Mouse (Mus musculus) hindbrain, embryonic 15.5 days (tissue): ENCODE measurements around the gene Fam98c. TPM values are rescaled to one million over a fixed set of nuclear protein-coding genes. Genes with fewer than 3 reads are reported as not detected.
A peak's percentile ranks its signal among the peaks of the same experiment; 100 is the strongest.
"Not testable (repeated sequence)": the region's sequence is repeated elsewhere in the genome, so short reads cannot be mapped to it uniquely, and the experiment has no call there.

ENCODE experiments used
- ATAC-seq: fragments of 200-750 bp; cut with Nextera tagmentation; 2 replicates; pipeline ENCODE4 v1.8.0; 2017; ENCODE audit warnings: low read depth, moderate number of reproducible peaks, moderate TSS enrichment; ENCODE audit not compliant: low FRiP score
- H3K27ac ChIP-seq: fragments of 300-500 bp; sonication (generic); replicated peaks from 2 replicates; pipeline ENCODE4 v1.5.1; 2015; ENCODE audit warnings: mild to moderate bottlenecking, inconsistent platforms
- H3K27me3 ChIP-seq: fragments of 300-500 bp; sonication (generic); 2 replicates; pipeline ENCODE4 v1.6.1; 2015; ENCODE audit warnings: control low read depth, inconsistent platforms
- H3K36me3 ChIP-seq: fragments of 300-500 bp; sonication (generic); 2 replicates; pipeline ENCODE4 v1.6.1; 2015; ENCODE audit warnings: control low read depth, inconsistent platforms
- H3K4me1 ChIP-seq: fragments of 300-500 bp; sonication (generic); replicated peaks from 2 replicates; pipeline ENCODE4 v1.6.1; 2015; ENCODE audit warnings: control low read depth, inconsistent platforms
- H3K4me2 ChIP-seq: fragments of 300-500 bp; sonication (generic); 2 replicates; pipeline ENCODE4 v1.6.1; 2015; ENCODE audit warnings: moderate library complexity, mild to moderate bottlenecking, inconsistent platforms
- H3K4me3 ChIP-seq: fragments of 300-500 bp; sonication (generic); 2 replicates; pipeline ENCODE4 v1.5.1; 2015; ENCODE audit warnings: mild to moderate bottlenecking, inconsistent platforms
- H3K9ac ChIP-seq: fragments of 300-500 bp; sonication (generic); 2 replicates; pipeline ENCODE4 v1.6.1; 2015; ENCODE audit warnings: inconsistent platforms
- H3K9me3 ChIP-seq: fragments of 300-500 bp; sonication (generic); 2 replicates; pipeline ENCODE4 v1.6.1; 2016; ENCODE audit warnings: control low read depth, inconsistent platforms
- WGBS: fragments of 180-500 bp; shearing (Covaris S2); methylation state at CpG from one replicate; pipeline ENCODE4 v1.1.7; 2015; 5-methylcytosine and 5-hydroxymethylcytosine counted together
- polyA plus RNA-seq: library from polyadenylated mRNA; unstranded; fragments of >200 nt; fragmentation: Nextera tagmentation; extraction: Ambion mirVana; gene quantifications from 2 replicates; pipeline ENCODE4 v1.2.1, GENCODE M21; 2015

Gene Fam98c
- polyA plus RNA-seq, result 33.0 and 37.9 TPM in 2 replicates

DNA sequence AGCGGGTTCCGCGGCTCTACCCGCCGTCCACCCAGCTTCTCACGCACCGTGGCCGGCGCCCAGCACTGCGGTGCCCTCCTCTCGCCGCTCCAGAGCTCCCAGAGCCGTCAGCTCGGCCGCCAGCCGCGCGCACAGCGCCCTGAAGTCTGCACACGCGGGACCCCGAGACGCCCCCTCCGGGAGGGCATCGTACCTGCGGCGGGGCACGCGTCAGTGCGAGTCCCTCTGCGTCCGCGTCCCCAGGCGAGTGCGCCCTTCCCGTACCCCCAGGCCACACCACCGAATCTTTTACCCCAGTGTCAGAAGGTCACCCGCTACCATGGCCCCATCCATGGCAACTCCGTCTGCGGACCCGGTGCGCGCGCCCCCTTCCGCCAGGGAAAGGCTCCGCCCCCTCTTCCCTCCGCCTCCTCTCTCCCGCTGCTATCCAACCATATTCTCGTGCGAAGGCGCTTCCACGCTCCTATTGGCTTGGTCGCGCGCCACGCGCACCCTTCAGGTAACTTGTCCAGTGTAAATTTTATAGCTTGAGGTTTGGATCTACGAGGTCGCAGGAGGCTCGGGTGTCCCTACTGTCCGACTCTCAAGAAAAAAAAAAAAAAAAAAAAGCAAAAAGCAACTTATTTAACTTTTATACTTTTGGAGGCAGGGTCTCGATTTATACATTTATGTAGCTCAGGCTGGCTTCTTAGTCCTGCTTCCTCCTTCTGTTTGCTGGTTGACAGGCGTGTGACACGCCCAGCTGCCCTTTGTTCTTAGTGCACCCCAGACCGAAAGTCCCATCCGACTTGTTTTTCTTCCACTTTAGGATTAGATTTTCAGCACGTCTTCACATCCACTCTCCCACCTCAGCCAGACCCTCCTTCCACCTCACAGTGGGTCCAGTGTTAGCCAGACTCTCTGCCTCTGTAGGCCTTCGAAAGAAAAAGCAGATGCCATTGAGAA, at the start of gene Fam98c:
Gene Fam98c, minus strand, starts transcription at position 397 of the 945 bp plus-strand sequence.
- H3K27me3 ChIP-seq, result peaks cover 17% of the 10 kb centered on the region
- WGBS, result 3% methylated on average over 68 of the region's 68 CpGs
- H3K9me3 ChIP-seq, result no peaks in the 10 kb centered on the region
- H3K4me3 ChIP-seq, result peak within 1 kb of the TSS; percentile 62
- H3K4me2 ChIP-seq, result peak within 1 kb of the TSS; percentile 76
- peak within 1 kb of the TSS; percentile 68 for H3K9ac ChIP-seq
- H3K27ac ChIP-seq, result peak within 1 kb of the TSS; percentile 84
- H3K36me3 ChIP-seq, result 0 out of 2 replicates have a peak, but pooled peaks cover 8% of the 10 kb centered on the region
- H3K4me1 ChIP-seq, result peaks cover 12% of the 10 kb centered on the region
- ATAC-seq, result peak; percentile 83

DNA sequence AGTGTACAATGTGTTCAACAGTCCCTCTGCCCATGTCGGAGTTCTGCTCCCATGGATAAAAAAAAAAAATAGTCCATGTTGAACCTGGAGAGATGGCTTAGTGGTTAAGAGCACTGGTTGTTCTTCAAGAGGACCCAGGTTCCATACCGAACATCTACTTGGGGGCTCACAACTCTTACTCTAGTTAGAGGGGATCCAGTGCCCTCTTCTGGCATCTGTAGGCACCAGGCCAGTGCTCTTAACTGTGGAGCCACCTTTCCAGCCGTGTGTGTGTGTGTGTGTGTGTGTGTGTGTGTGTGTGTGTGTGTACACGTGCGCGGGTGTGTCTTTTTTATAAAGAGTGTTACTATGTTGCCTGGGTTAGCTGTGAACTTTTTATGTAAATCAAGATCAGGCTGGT, 46.5 kb upstream of the Fam98c start:
- Histone ChIP-seq H3K9ac (no peak overlapping the region), H3K27ac (no peak overlapping the region), H3K4me2 (no peak overlapping the region), H3K27me3 (no peaks in the 10 kb centered on the region), H3K4me1 (no peaks in the 10 kb centered on the region), H3K36me3 (no peaks in the 10 kb centered on the region), H3K4me3 (no peak overlapping the region), H3K9me3 (no peaks in the 10 kb centered on the region)
- no peak for ATAC-seq
- WGBS, result 75% methylated on average over 6 of the region's 6 CpGs

DNA sequence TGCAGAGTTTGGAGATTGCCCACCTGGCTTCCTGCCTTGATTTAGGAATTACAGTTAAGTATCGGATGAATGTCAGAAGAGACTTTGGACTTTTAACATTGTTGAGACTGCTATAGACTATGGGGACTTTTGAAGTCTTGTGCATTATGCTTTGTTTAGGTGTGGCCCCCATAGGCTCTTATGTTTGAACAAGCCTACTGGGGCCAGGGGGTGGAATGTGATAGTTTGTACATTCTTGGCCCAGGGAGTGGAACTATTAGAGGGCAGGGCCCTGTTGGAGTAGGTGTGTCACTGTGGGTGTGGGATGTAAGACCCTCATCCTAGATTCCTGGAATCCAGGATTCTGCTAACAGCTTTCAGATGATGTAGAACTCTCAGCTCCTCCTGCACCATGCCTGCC, 38.2 kb upstream of the Fam98c start:
- not testable (repeated sequence) for H3K27me3 ChIP-seq, H3K4me3 ChIP-seq, H3K36me3 ChIP-seq, H3K27ac ChIP-seq, ATAC-seq, H3K4me2 ChIP-seq, H3K9me3 ChIP-seq, H3K4me1 ChIP-seq, H3K9ac ChIP-seq
- WGBS, result 94% methylated on average over 1 of the region's 1 CpGs

DNA sequence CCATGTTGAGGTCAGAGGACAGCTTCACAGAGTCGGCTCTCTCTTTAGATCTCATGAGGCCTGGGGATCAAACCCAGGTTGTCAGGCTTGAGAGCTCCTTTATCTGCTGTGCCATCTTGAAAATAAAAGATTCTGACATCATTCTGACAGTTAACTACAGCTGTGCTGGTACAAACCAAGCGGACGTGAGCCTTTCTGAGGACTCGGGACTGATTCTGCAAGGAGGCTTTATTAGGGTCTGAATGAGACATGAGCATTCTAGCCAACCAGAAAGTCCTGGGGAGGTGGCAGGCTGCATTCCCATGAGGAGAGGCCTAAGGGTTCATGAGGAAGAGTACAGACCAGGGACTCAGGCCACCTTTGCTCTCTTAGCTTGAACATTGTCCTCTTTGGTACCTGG, 25.3 kb upstream of the Fam98c start:
- H3K4me3 ChIP-seq, result not testable (repeated sequence)
- 87% methylated on average over 4 of the region's 4 CpGs for WGBS
- peak overlapping the region; percentile 78 for H3K4me2 ChIP-seq

DNA sequence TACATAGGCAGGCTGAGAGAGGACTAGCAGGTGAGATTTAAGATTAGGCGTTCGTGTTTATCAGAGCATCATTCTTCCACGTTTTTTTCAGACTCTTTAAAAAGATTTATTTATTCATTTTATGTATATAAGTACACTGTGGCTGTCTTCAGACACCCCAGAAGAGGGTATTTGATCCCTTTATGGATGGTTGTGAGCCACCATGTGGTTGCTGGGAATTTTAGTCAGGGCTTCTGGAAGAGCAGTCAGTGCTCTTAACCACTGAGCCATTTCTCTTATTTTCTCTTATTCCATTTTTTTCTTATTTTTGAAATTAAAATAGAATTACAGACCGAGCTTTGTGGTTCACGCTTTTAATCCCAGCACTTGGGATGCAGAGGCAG, 24.8 kb upstream of the Fam98c start:
- 0 out of 2 replicates have a peak overlapping the region, but pooled peaks have one; percentile 17 for H3K9ac ChIP-seq
- H3K9me3 ChIP-seq, result no peaks in the 10 kb centered on the region
- peaks cover 21% of the 10 kb centered on the region for H3K4me1 ChIP-seq
- peak overlapping the region; percentile 78 for H3K4me2 ChIP-seq
- H3K27ac ChIP-seq, result peak overlapping the region; percentile 78
- 41% methylated on average over 5 of the region's 5 CpGs for WGBS
- no peaks in the 10 kb centered on the region for H3K27me3 ChIP-seq
- H3K4me3 ChIP-seq, result peak overlapping the region; percentile 82
- ATAC-seq, result peak; percentile 16; the same call in 1 of the 2 replicates
- peaks cover 5% of the 10 kb centered on the region for H3K36me3 ChIP-seq

More for the DNA sequence above, 25.3 kb upstream of the Fam98c start:
- Histone ChIP-seq H3K4me1 (peaks cover 21% of the 10 kb centered on the region), H3K27ac (peak overlapping the region; percentile 78; the same call in 1 of the 2 replicates)
- not testable (repeated sequence) for H3K27me3 ChIP-seq, ATAC-seq, H3K36me3 ChIP-seq, H3K9me3 ChIP-seq, H3K9ac ChIP-seq

DNA sequence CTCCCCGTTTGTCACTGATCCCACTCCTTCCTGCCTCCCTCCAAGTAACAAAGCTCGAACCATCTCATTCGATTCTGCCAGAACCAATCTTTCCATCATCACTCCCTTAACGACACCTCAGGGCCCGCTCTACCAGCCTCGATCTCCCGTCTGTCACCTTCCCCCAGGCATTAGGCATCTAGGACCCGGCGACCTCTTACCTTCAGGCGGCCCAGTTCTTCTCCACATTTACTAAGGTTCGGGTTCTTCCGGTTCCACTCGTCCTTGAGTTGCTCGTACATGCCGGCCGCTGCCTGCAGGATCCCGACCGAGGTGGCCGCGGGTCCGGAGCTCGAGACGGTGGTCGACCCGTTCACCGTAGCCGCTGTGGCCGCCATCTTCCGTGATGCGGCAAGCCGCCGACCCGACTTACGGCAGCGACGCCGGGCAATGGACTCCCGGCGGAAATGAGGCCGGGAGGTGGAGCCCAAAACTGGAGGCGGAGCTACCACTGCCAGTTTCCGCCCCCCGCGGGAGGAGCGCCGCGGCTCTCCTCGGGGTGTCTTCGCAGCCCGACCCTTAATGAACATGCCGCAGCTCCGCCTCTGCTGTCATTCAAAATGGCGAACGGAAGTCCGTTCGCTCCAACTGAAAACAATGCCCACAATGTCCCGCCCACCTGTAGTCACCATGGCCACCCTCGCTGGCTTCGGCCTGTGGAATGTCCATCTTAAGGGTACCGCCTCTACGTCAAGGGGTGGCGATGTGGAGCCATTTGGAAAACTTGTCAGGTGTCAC, 24.2 kb upstream of the Fam98c start, which contains the start of gene Psmd8:
Gene Psmd8, minus strand, starts transcription at position 625 of the 777 bp plus-strand sequence.
- Histone ChIP-seq H3K36me3 (peaks cover 11% of the 10 kb centered on the region), H3K4me2 (peak within 1 kb of the TSS; percentile 78), H3K27ac (peak within 1 kb of the TSS; percentile 78), H3K4me1 (peaks cover 21% of the 10 kb centered on the region), H3K27me3 (no peaks in the 10 kb centered on the region), H3K9ac (peak within 1 kb of the TSS; percentile 83), H3K9me3 (no peaks in the 10 kb centered on the region), H3K4me3 (peak within 1 kb of the TSS; percentile 82)
- ATAC-seq, result peak; percentile 95
- under 1% methylated on average over 62 of the region's 62 CpGs for WGBS

DNA sequence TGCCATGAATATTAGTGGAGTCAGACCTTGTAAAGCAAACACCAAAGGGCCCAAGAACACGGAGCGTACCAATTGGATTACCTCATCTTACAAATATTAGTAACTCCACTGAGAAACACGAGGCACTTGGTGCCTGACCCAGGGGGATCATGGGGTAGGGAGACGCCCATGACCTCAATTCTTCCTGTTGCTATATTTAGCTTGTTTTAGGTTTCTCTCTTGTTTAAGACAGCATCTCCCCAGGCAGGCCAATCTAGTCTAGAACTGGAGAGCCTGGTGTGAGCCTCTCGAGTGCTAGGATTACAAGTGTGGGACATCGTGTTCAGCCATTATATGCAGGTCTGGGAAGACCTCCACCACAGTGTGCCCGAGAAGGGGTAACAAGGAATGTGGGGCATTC, 23.3 kb upstream of the Fam98c start:
- H3K4me3 ChIP-seq, result peak overlapping the region; percentile 82
- H3K9me3 ChIP-seq, result no peaks in the 10 kb centered on the region
- peak overlapping the region; percentile 78 for H3K4me2 ChIP-seq
- peaks cover 8% of the 10 kb centered on the region for H3K27me3 ChIP-seq
- H3K36me3 ChIP-seq, result peaks cover 20% of the 10 kb centered on the region
- peaks cover 21% of the 10 kb centered on the region for H3K4me1 ChIP-seq
- no peak overlapping the region for H3K27ac ChIP-seq
- H3K9ac ChIP-seq, result peak overlapping the region; percentile 83
- 63% methylated on average over 7 of the region's 7 CpGs for WGBS
- ATAC-seq, result no peak

DNA sequence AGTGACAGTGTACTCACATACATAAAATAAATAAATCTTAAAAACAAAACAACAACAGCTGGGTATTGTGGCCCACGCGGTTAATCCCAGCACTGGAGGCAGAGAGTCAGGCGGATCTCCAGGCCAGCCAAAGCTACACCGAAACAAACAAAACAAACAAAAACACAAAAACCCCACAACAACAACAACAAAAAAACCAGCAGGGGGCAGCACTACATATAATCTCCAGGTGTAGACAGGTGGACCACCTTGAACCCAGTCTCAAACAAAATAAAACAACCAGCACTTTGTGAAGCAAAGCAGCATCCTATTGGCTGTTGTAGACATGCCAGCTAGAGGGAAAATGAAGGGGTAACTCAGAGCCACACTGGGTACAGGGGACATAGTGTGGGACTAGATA, 22.1 kb upstream of the Fam98c start:
- no peak for ATAC-seq
- H3K4me1 ChIP-seq, result peaks cover 21% of the 10 kb centered on the region
- peak overlapping the region; percentile 78; the same call in 1 of the 2 replicates for H3K4me2 ChIP-seq
- H3K36me3 ChIP-seq, result peaks cover 32% of the 10 kb centered on the region
- H3K9ac ChIP-seq, result no peak overlapping the region
- H3K27ac ChIP-seq, result no peak overlapping the region
- no peak overlapping the region for H3K4me3 ChIP-seq
- WGBS, result 89% methylated on average over 4 of the region's 4 CpGs
- no peaks in the 10 kb centered on the region for H3K9me3 ChIP-seq
- peaks cover 20% of the 10 kb centered on the region for H3K27me3 ChIP-seq

DNA sequence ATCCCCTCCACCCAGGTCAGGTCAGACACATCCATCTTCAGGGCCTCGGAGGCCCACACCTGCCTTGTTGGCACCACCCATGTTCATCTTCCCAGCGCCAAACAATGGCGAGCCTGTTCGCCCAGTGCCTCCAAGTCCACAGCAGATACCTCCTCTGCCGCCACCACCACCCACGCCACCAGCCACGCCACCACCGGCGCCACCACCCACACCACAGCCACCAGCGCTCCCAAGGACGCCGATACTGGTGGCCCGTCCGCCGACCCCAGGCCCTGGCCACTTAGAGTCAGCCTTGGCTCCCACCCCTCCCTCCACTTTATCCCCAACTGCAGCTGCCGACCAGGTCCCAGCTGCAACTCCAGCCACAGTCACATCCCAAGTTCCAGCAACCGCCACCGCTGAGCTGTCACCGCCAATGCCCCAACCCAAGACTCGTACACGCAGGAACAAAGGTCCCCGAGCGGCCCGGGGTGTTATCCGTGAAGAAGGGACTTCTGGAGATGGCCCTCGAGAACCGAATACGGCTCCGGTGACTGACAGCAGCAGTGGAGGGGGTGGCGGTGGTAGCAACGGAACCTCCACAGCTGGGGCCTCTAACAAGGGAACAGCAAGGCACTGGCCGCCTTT, 16.5 kb upstream of the Fam98c start:
- Histone ChIP-seq H3K27me3 (peaks cover 42% of the 10 kb centered on the region), H3K27ac (no peak overlapping the region), H3K4me2 (no peak overlapping the region), H3K9ac (no peak overlapping the region), H3K4me1 (peaks cover 30% of the 10 kb centered on the region), H3K36me3 (peaks cover 39% of the 10 kb centered on the region), H3K4me3 (no peak overlapping the region), H3K9me3 (no peaks in the 10 kb centered on the region)
- ATAC-seq, result no peak
- 28% methylated on average over 29 of the region's 32 CpGs for WGBS

DNA sequence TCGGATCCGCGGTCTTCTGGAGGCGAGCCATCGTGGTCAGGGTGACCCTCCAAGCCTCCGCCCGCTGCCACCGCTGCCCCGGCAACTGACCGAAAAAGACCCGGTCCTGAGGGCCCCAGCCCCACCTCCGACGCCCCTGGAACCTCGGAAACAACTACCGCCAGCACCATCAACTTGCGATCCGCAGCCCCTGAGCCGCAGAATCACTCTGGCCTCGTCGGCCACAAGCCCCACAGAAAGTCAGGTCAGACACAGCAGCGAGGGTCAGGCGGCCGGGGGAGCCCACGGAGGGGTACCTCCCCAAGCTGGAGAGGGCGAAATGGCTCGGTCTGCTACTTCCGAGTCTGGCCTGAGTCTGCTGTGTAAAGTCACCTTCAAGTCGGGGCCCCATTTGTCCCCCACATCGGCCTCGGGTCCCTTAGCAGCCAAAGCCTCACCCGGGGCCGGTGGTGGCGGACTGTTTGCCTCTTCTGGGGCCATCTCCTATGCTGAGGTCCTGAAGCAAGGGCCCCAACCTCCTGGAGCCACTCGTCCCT, 15.6 kb upstream of the Fam98c start:
- Histone ChIP-seq H3K27ac (no peak overlapping the region), H3K9ac (peak overlapping the region; percentile 20; the same call in 1 of the 2 replicates), H3K27me3 (peaks cover 42% of the 10 kb centered on the region), H3K9me3 (no peaks in the 10 kb centered on the region), H3K4me2 (peak overlapping the region; percentile 65), H3K4me1 (peaks cover 34% of the 10 kb centered on the region), H3K36me3 (peaks cover 39% of the 10 kb centered on the region), H3K4me3 (peak overlapping the region; percentile 81)
- ATAC-seq, result no peak
- 6% methylated on average over 34 of the region's 34 CpGs for WGBS
